Mouse (Mus musculus): ENCODE data around the gene Kdm2b.

Gene Kdm2b

DNA sequence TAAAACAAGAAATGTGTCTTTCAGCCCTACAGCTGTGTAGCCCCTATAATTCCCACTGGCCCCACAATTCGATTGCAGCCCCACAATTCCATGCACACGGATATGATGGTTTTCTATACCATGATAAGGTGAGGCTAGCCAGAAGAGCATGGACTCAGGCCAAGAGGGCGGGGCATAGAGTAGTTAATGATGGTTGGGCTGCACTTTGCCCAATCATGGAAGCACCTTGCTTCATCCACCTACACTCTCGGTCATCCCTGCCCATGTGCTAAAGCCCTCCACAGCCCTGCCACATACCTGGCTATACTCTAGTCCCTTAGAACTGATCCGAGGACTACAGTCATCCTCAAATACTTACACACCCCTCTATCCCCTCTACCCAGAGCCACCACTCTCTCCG, 61.9 kb downstream of the Kdm2b start:
- no peak for DNase-seq (ENCODE audit: low read depth, low spot score)

DNA sequence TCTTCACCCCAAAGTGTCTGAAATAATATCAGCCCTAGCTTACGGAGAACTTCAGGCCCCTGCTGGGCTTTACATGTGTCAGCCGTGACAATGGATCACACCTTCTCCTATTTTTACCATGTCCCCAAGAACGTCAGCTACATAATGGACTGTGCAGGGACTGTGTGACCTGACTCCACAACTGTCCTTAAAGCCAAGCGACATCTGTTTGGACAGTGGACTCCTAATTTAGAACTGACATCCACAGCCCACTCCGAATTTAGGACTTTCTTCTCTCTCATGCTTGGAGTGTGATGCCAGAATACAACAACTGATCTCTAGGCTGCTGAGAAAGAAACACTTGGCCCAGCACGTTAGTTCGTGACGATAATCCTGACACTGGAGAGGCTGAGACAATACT, 62.5 kb downstream of the Kdm2b start:
- DNase-seq (ENCODE audit: low read depth, low spot score), result no peak

GRCm38 (mm10) chr5:122926341-122926740, 63.3 kb downstream of the Kdm2b start:
- DNase-seq (ENCODE audit: low read depth, low spot score), result no peak

DNA sequence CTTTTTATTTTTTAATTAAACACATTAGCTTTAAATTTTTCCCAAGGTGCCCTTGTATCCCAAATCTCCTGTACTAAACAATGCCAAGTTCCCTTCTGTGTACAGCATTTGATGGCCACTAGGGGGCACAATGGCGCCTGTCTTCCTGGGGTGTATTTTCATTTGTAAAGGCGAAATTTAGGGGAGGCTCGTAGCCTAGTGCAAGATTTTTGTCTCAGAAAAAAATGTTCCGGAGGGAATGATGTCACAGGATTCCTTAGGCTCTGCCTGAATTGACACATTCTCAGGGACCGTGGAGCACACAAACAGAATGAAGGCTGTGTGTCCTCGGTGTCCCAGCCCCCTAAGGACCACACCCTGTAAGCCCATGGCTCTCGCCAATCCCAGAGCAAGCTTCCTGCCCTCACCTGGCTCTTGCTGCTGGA, 64.1 kb downstream of the Kdm2b start:
- DNase-seq (ENCODE audit: low read depth, low spot score), result peak; percentile 32

- DNase-seq (ENCODE audit: low read depth, low spot score), result no peak
Observed at GRCm38 (mm10) chr5:122923871-122924465, 65.7 kb downstream of the Kdm2b start.

GRCm38 (mm10) chr5:122921941-122922340, 67.7 kb downstream of the Kdm2b start:
- no peak for DNase-seq (ENCODE audit: low read depth, low spot score)

DNA sequence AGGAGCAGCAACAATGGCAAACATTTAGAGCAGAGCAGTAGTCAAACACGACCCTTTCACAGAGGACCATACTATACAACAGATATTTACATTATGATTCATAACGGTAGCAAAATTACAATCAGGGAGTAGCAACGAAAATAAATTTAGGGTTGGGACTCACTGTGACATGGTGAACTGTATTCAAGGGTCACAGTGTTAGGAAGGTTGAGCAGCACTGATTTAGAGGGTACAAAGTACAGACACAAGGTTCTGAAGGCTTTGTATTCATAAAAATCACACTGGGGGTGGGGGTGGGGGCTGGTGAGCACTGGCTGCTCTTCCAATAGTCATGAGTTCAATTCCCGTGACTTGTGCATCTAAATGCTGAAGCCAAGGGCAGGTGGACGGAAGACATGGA, 69.1 kb downstream of the Kdm2b start:
- DNase-seq (ENCODE audit: low read depth, low spot score), result no peak

- no peak for DNase-seq (ENCODE audit: low read depth, low spot score)
Observed at GRCm38 (mm10) chr5:122917982-122918711, 71.5 kb downstream of the Kdm2b start.

DNA sequence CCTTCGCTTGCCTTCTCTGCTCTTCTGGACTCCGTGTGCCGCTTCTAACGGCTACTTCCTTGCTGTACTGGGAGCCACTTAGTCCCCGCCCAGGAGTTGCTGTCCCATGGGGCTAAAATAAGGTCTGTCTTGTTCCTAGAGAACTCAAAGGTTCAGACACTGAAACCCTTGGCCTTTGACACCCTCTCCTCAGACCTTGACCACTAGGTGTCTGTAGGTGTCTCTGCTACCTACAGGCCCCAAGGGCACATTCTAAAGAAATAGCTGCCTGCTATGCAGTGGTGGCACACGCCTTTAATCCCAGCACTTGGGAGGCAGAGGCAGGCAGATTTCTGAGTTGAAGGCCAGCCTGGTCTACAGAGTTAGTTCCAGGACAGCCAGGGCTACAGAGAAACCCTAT, 73.5 kb downstream of the Kdm2b start:
- no peak for DNase-seq (ENCODE audit: low read depth, low spot score)

GRCm38 (mm10) chr5:122912863-122913262, 76.8 kb downstream of the Kdm2b start:
- DNase-seq (ENCODE audit: low read depth, low spot score), result no peak

DNA sequence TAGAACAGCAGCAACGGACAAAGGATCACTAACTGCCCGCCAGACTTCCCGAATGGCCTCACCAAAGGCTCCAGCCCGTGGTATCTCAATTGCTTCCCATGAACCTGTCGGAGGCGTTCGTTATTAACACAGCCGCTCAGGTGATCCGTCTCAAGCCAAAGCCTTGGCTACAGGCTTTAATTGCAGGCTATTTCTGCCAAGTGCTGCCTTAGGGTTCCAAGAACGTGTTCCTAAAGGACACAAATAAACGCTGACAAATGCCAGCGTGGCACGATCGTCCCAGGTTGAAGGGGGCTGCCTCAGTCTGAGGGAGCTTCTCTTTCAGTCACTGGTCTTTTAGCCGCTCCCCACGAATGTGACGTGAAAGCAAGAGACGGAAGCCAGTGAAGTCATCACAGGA, 80.1 kb downstream of the Kdm2b start:
- DNase-seq (ENCODE audit: low read depth, low spot score), result no peak

- no peak for DNase-seq (ENCODE audit: low read depth, low spot score)
Observed at GRCm38 (mm10) chr5:122908001-122908400, 81.6 kb downstream of the Kdm2b start.

GRCm38 (mm10) chr5:122907182-122907581, 82.4 kb downstream of the Kdm2b start:
- DNase-seq (ENCODE audit: low read depth, low spot score), result no peak

GRCm38 (mm10) chr5:122903165-122903564, 86.5 kb downstream of the Kdm2b start:
- DNase-seq (ENCODE audit: low read depth, low spot score), result no peak

DNA sequence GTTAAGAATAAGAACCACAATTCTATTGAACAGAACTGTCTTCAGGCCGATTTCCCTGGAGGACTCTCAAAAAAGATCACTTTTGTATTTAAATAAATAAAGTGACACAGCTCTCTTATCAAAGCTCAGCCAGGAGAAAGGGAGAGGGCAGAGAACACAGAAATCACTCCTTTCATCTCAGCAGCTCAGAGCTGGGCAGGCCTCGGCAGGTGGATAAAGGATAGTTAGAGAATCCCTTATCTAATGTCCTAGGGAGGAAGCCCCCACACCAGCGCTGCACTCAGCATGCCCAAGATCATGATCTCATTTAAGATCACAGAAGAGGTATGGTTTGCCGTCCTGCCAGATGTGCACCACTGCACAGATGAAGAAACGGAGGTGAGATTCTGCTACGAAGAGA, 87.4 kb downstream of the Kdm2b start:
- DNase-seq (ENCODE audit: low read depth, low spot score), result no peak

DNA sequence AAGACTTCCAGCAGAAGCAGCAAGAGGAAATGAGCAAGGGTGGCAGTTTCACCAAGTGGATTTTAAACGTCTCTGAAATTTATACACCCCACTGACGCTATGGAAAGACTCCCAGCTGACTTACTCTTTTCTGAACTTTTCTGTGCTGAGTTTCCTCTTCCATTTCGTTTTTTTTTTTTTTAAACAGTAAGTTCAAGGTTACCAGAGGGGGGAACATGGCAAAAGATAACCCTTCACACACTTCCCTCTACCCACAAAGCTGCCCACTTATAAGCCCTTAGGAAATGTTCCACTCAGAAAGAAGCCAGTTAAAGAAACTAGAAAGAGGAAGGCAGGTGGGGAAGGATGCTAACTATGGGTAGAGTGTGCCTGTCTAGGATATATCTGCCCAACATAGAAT, 88.0 kb downstream of the Kdm2b start:
- DNase-seq (ENCODE audit: low read depth, low spot score), result no peak

- no peak for DNase-seq (ENCODE audit: low read depth, low spot score)
Observed at GRCm38 (mm10) chr5:122901179-122901578, 88.4 kb downstream of the Kdm2b start.

DNA sequence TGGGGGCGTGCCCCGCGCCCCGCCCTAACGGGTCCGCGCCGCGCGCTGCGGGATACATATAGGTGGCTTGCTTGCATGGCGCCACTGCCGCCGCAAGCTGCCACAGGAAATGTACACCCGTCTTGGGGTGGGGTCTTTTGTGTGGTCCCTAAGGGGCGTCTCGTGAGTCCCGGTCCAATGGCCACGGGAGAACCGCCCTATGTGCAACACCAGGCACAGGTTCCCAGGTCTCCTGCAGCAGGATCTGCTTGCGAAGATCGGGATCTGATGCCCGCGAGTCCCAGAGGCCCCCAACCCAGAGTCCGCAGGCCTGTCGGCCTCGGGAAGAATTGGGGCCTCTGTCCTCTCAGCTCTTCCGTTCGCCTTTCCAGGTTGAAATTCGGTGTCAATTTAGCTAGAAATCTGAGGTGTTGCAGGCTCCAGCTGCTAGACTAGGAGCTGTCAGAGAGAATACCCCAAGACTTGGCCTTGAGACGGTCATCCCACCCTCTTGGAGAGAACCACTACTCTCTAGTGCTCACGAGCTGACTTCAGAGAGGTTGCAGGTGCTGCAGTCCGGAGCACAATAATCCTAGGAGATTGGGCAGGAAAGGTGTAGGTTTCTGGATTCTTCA, 89.0 kb downstream of the Kdm2b start:
- peak; percentile 28 for DNase-seq (ENCODE audit: low read depth, low spot score)

DNA sequence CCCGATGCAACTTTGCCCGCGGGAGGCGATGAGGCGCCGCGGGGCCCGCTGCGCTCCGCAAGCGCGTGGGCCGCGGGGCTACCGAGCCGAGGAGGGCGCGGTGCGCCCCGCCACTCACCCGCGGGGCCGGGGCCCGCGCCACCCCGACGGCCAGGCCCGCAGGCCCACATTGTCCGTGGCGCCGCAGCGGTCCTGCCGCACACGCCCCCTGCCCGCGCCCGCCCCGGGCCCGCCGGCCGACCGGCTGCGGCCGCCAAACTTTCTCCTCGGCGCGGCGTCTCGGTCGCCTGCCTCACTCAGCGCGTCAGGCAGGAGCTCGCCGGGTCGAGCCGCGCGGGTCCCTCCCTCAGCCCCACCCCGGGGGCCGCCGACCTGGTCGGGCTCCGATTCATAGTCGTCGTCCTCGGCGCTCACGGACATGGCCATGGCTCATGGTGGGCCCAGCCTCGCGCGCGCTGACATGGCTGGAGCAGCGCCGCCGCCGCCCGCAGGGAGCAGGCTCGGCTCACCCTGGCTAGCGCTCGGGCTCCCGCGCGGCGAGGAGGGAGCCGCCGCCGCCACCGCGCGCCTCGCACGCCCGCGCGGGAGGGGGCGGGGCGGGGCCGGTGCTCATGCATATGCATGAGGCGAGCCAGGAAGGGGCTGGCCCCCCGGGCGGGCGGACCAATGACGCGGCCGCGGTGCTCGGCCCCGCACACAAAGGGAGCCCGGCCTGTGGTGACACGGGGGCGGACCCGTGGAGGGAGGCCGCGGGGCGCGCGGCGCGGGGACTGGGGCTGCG, 89.7 kb downstream of the Kdm2b start:
- peak; percentile 78 for DNase-seq (ENCODE audit: low read depth, low spot score)

GRCm38 (mm10) chr5:122898963-122899776, 90.5 kb downstream of the Kdm2b start:
- no peak for DNase-seq (ENCODE audit: low read depth, low spot score)

DNA sequence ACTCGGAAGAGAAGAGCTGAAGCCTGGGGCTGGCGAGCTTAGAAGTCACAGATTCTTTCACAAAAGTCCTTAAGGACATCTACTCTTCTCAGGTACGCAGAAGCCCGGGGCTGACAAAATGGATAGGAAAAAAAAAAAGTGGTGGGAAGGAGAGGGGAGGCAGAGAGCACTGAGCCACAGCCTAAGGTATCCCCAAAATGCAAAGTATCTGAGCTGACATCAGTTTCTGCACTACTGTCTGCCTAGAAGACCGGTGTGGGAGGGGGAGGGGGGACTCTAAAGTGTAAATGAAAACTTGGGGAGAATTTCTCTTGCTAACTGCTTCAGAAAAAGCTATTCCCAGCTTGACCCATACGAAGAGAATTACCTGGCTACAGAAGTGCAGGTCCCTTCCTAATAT, 91.5 kb downstream of the Kdm2b start:
- no peak for DNase-seq (ENCODE audit: low read depth, low spot score)
